Mouse (Mus musculus) heart, embryonic 16.5 days (tissue): ENCODE results near the gene Dock3. TPM values are rescaled to one million over a fixed set of nuclear protein-coding genes. Genes with fewer than 3 reads are reported as not detected.

ENCODE experiments used
- ATAC-seq: fragments of 200-750 bp; cut with Nextera tagmentation; replicated peaks from 2 replicates; pipeline ENCODE4 v1.8.0; 2017; ENCODE audit warnings: moderate number of reproducible peaks; ENCODE audit not compliant: insufficient read depth, low FRiP score; ENCODE audit errors: extremely low read depth
- H3K27ac ChIP-seq: fragments of 300-500 bp; sonication (generic); 2 replicates; pipeline ENCODE4 v1.5.1; 2014; ENCODE audit warnings: mild to moderate bottlenecking, low read length, control low read depth, moderate library complexity
- H3K27me3 ChIP-seq: fragments of 300-500 bp; sonication (generic); 2 replicates; pipeline ENCODE4 v1.6.1; 2014; ENCODE audit warnings: low read length, mixed read lengths; ENCODE audit not compliant: control insufficient read depth, insufficient read depth
- H3K36me3 ChIP-seq: fragments of 300-500 bp; sonication (generic); 2 replicates; pipeline ENCODE4 v1.6.1; 2014; ENCODE audit not compliant: control insufficient read depth, insufficient read depth
- H3K4me1 ChIP-seq: fragments of 300-500 bp; sonication (generic); 2 replicates; pipeline ENCODE4 v1.6.1; 2014; ENCODE audit warnings: low read length, mixed read lengths; ENCODE audit not compliant: control insufficient read depth, insufficient read depth
- H3K4me2 ChIP-seq: fragments of 300-500 bp; sonication (generic); 2 replicates; pipeline ENCODE4 v1.6.1; 2014; ENCODE audit warnings: low read depth, mild to moderate bottlenecking, control low read depth, low read length
- H3K4me3 ChIP-seq: fragments of 300-500 bp; sonication (generic); 2 replicates; pipeline ENCODE4 v1.5.1; 2014; ENCODE audit warnings: mild to moderate bottlenecking, control low read depth, low read length
- H3K9ac ChIP-seq: fragments of 300-500 bp; sonication (generic); 2 replicates; pipeline ENCODE4 v1.6.1; 2014; ENCODE audit warnings: low read length, control low read depth
- H3K9me3 ChIP-seq: fragments of 300-500 bp; sonication (generic); replicated peaks from 2 replicates; pipeline ENCODE4 v1.6.1; 2016; ENCODE audit warnings: low read length; ENCODE audit not compliant: control insufficient read depth
- WGBS: fragments of 180-500 bp; shearing (Covaris S2); extraction: QIAGEN DNeasy Blood & Tissue Kit; methylation state at CpG from one replicate; pipeline ENCODE4 v1.1.7; 2014; 5-methylcytosine and 5-hydroxymethylcytosine counted together
- polyA plus RNA-seq: library from polyadenylated mRNA; unstranded; fragments of >200 nt; fragmentation: Nextera tagmentation; extraction: Ambion mirVana; gene quantifications from 2 replicates; pipeline ENCODE4 v1.2.1, GENCODE M21; 2015

Dock3 gene
- polyA plus RNA-seq = 0.24 and 0.43 TPM in 2 replicates

DNA sequence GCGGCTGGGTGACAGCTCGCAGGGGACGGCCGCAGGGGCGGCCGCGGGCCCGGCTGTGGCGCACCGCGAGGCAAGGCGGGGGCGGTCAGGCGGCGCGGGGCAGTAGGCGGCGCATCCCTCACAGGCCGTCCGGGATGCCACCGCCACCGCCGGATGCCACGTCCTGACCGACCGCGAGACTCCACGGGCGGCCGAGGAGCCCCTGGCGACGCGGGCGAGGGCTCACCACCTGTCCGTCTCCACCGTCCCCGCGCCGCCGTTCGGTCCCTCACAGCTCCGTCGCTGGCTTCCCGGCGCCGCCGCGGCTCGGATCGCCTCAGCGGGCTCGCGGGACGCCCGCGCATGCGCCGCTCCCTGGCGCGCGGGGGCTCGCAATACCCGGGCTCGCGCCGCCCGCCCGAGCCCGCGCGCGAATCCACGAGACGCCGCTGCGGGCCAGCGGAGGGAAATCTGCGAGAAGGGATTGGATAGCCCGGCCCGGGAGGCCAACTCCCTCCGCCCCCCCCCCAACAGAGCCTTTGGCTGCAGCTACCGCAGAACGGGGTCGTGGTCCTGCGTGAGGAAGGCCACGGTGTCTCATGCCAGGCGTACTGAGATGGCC lies at the start of gene Dock3:
TSS of gene Dock3 (minus strand) at position 371 of the 601 bp plus-strand sequence.
- under 1% methylated on average over 82 of the region's 87 CpGs for WGBS
- H3K27ac ChIP-seq = no peak within 1 kb of the TSS
- peak; percentile 73 for ATAC-seq

DNA sequence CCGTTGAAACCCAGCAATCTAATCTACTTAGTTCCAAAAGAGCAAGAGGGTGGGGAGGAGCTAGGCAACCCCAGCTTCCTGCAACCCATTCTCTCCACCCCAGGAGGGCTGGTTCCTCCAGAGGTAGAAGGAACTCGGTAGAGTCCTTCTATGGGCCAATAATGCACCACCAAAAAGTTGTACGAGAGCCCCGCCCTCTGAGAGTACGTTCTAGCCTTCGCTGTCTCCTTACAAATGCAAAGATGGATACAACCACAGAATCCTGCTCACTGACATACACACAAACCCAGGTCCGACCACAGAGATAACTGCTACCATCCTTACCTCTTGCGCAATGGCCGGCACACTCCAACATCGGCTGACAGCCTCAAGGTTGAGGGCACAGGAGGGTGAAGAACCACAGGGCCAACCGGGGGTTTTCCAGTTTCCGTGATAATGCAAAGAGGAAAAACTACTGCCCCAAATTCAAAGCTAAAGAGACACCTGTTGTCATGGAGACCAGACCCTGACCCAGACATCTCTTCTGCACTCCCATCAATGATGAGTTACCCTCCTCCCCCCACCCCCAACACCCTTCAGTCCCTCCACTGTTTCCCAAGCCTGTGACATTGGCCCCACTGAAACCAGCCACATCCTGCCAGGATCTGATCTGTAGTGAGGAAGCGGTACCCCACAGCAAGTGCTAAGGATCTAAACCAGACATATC lies 48.8 kb upstream of the Dock3 start:
- Histone ChIP-seq H3K4me1 (peaks cover 20% of the 10 kb centered on the region), H3K9ac (peak overlapping the region; percentile 59), H3K4me2 (peak overlapping the region; percentile 50), H3K27ac (peak overlapping the region; percentile 58; the same call in 1 of the 2 replicates), H3K9me3 (no peaks in the 10 kb centered on the region), H3K36me3 (no peaks in the 10 kb centered on the region), H3K27me3 (no peaks in the 10 kb centered on the region), H3K4me3 (peak overlapping the region; percentile 10; the same call in 1 of the 2 replicates)
- 0 out of 2 replicates have a peak, but pooled peaks have one; percentile 15 for ATAC-seq
- 42% methylated on average over 13 of the region's 13 CpGs for WGBS

More for the DNA sequence above, at the start of gene Dock3:
- peak within 1 kb of the TSS; percentile 5 for H3K9ac ChIP-seq
- H3K4me3 ChIP-seq = peak within 1 kb of the TSS; percentile 61
- peak within 1 kb of the TSS; percentile 95 for H3K4me2 ChIP-seq
- H3K36me3 ChIP-seq = no peaks in the 10 kb centered on the region
- peaks cover 8% of the 10 kb centered on the region; the same call in 1 of the 2 replicates for H3K4me1 ChIP-seq
- H3K27me3 ChIP-seq = peaks cover 75% of the 10 kb centered on the region
- H3K9me3 ChIP-seq = no peaks in the 10 kb centered on the region

DNA sequence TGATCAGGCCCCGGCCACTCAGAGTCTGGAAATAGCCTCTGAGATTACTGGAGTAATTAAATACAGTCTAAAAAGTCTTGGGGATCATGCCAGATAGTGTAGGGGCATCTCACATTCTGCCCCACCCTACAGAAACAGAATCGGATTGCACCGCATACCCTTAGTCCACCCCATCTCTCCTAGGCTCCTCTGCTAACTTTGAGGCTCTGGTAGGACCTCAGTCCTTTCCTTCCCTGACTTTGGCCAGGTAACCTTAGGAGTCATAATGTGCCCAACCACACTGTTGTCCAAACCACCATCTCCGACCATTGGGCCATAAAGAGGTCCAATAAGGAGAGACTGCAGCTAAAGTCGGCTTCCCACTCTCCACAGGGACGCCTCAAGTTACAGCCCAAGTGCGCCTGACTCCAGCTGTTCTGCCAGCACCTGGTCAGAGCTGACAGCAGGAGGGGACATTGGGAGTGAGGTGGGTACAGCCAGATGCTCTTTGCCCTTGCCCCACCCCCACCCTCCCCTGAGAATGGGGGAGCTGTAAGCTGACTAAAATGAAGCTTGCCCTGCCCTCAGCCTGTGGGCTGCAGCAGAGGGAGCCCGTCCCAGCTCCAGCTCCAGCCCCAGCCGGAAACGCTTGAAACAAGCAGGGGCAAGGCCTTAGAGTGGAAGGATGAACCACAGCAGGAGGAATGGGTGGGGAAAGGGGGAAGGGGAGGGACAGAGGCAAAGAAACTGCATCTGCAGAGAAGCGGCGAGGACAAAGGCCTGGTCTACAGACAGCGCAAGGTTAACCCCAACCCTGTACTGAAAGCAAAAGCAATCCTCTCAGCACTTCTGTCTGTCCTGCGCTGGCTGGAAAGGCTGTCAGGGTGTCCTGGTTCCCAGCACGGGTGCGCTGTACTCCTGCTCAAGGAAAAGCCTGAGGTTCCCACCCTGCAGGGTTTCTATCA lies 47.9 kb upstream of the Dock3 start:
- Histone ChIP-seq H3K4me1 (peaks cover 20% of the 10 kb centered on the region), H3K36me3 (no peaks in the 10 kb centered on the region), H3K4me2 (peak overlapping the region; percentile 50), H3K27me3 (no peaks in the 10 kb centered on the region), H3K4me3 (peak overlapping the region; percentile 10), H3K9ac (peak overlapping the region; percentile 59), H3K27ac (peak overlapping the region; percentile 58), H3K9me3 (no peaks in the 10 kb centered on the region)
- peak; percentile 31; the same call in 1 of the 2 replicates for ATAC-seq
- WGBS = 32% methylated on average over 16 of the region's 16 CpGs

DNA sequence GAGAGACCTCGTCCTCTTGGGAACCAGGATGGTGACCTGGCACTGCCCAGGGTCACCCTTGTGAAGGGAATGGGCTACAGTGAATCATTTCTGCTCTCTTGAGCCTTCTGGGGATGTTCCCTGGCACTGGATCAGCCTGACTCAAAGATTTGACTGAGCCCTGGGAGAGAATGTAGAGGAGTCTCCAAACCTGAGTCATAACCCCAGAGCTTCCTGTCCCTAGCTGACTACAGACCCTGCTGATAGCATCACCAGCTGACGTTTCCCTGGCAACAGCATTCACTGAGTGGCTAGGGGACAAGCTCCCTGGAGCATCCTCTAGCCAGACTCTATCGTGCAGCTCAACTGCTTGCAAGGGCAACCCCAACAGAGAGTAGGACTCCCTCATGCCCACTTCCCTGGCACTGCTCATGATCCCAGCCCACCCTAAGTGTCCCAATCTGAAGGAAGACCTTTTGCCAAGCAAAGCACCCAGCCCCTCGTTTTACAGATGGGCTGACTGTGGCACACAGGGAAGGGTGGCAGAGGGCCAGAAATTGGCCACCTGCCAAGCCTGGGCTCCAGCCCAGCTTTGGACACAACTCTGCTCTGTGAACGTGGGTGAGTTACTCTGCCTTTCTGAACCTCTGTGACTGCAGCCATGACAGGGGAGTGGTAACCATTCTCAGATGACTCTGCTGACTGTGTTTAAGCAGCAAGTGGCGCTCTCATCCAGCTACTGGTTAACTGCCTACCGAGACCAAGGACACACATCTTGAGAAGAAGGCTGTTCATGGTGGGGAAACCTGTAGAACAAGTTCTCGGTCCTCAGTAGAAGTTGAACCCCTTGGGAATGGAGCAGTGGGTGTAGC lies 47.0 kb upstream of the Dock3 start:
- Histone ChIP-seq H3K9me3 (no peaks in the 10 kb centered on the region), H3K27me3 (no peaks in the 10 kb centered on the region), H3K27ac (no peak overlapping the region; the same call in 1 of the 2 replicates), H3K36me3 (no peaks in the 10 kb centered on the region), H3K4me1 (peaks cover 20% of the 10 kb centered on the region), H3K4me2 (no peak overlapping the region), H3K4me3 (no peak overlapping the region), H3K9ac (no peak overlapping the region)
- WGBS = 45% methylated on average over 8 of the region's 8 CpGs
- peak; percentile 50; the same call in 1 of the 2 replicates for ATAC-seq

DNA sequence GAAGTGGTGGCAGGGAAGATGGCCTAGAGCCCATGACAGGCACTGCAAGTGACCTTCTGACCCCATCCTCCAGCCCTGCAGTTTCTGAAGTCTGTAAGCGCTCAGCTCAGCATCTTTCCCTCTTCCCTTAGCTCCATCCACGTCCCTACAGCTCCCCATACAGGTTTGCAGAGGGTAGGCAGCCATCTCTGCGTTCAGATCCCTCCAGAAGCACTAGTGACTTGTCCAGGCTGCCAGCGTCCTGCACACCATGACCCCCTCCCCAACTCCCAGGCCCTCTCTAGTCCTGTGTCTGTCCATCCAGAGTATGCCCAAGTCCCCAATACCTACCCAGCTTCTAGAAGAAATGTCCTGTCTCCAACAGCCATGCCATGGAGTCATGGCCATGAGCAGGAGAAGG lies 46.4 kb upstream of the Dock3 start:
- Histone ChIP-seq H3K9me3 (no peaks in the 10 kb centered on the region), H3K4me2 (no peak overlapping the region), H3K9ac (no peak overlapping the region), H3K27me3 (no peaks in the 10 kb centered on the region), H3K4me3 (no peak overlapping the region), H3K27ac (no peak overlapping the region), H3K36me3 (no peaks in the 10 kb centered on the region), H3K4me1 (peaks cover 20% of the 10 kb centered on the region)
- ATAC-seq = no peak
- 57% methylated on average over 4 of the region's 4 CpGs for whole genome bisulfite sequencing

DNA sequence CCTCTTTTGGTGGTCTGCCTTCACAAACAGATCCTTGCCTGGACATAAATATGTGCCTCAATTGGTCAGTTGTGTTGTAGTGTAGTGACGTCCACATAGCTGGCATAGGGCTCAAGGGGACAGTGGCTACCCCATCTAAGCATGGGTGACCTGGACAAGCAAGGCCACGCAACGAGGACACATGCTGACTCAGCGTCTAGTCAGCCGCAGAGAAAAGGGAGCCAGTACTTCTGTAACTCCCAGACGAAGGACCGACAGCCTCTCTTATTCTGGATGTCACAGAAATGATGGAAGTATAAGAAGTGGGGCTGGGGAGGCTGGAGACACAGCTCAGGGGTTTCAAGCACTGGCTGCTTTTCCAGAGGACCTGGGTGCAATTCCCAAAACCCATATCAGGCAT lies 45.9 kb upstream of the Dock3 start:
- no peak for ATAC-seq
- Histone ChIP-seq H3K27ac (no peak overlapping the region), H3K9ac (no peak overlapping the region), H3K4me3 (no peak overlapping the region), H3K4me1 (peaks cover 20% of the 10 kb centered on the region), H3K4me2 (no peak overlapping the region), H3K27me3 (no peaks in the 10 kb centered on the region), H3K36me3 (no peaks in the 10 kb centered on the region), H3K9me3 (no peaks in the 10 kb centered on the region)
- 82% methylated on average over 7 of the region's 7 CpGs for WGBS

DNA sequence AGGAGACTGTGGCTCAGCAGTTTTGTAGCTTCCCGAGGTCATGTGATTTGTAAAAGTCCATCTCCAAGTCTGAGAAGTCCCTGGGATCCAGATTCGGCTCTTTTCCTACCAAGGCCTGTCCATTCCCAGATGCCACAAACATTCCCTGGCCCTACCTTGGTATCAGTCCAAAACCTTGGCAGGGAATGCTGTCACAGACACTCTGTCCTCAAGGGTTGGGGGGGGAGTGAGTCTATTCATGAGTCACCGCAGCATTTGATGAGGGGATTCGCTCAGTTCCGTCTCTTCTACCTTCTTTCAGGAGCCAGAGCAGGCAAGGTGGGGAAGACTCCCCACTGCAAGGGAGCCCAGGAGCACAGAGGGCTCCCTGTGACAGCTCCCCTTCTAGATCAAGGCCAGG lies 44.0 kb upstream of the Dock3 start:
- no peaks in the 10 kb centered on the region for H3K36me3 ChIP-seq
- no peak overlapping the region for H3K9ac ChIP-seq
- 73% methylated on average over 5 of the region's 5 CpGs for WGBS
- H3K9me3 ChIP-seq = no peaks in the 10 kb centered on the region
- no peak for ATAC-seq
- H3K27ac ChIP-seq = no peak overlapping the region
- no peaks in the 10 kb centered on the region for H3K27me3 ChIP-seq
- no peak overlapping the region for H3K4me3 ChIP-seq
- peaks cover 24% of the 10 kb centered on the region for H3K4me1 ChIP-seq
- H3K4me2 ChIP-seq = no peak overlapping the region

DNA sequence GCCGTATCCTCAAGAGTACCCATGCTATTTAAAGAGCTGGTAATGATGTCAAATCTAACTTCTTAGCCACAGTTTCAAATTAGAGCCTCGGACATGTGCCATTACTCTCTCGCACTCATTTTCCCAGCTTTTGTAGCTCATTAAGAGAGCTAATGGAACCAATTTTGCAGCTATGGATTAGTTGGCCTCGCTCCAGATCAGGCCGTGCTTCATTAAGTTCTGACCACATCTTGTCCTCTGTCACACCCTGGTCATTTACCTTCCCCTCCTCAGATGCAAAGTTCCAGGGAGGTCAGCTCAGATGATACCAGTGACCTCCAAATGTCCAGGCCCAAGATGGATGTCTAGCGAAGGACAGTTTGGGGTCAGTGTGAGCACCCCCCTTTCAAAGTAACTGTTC lies 43.0 kb upstream of the Dock3 start:
- Histone ChIP-seq H3K27me3 (no peaks in the 10 kb centered on the region), H3K4me3 (no peak overlapping the region), H3K4me1 (peaks cover 16% of the 10 kb centered on the region), H3K9me3 (no peaks in the 10 kb centered on the region), H3K27ac (no peak overlapping the region), H3K36me3 (no peaks in the 10 kb centered on the region), H3K9ac (no peak overlapping the region), H3K4me2 (no peak overlapping the region)
- ATAC-seq = no peak
- 83% methylated on average over 6 of the region's 6 CpGs for WGBS
